Mouse (Mus musculus) central nervous system, embryonic 11.5 days (tissue): ENCODE data around the gene Krt6a. TPM values are rescaled to one million over a fixed set of nuclear protein-coding genes. Genes with fewer than 3 reads are reported as not detected.

Experiments used
- polyA plus RNA-seq: library from polyadenylated mRNA; depleted of rRNA; stranded (reverse); fragments of >200 nt; gene quantifications from 2 replicates; pipeline ENCODE4 v1.2.3, GENCODE M21; 2012; rRNA removed

Krt6a gene
- 0.04 and 0.05 TPM in 2 replicates for polyA plus RNA-seq

DNA sequence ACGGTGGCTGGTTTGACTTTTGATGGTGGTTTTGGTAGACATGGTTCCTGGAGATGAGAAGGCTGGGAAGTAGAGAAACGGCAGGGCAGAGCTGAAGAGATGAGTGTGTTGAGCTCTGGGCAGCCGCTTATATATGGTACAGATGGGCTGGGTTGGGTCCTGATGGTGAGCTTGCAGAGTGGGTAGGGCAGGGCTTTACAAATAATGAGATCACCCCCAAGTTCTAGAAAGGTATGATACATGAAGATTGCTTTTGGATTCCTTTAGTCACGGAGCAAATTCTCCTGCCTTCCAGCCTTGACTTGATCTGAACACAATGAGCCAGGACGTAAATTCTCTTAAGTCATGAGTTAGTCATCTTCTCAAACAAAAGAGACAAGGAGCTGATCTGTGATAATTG is at the start of gene Krt6a:
Krt6a (minus strand) TSS at position 101 of the 400 bp plus-strand sequence.

DNA sequence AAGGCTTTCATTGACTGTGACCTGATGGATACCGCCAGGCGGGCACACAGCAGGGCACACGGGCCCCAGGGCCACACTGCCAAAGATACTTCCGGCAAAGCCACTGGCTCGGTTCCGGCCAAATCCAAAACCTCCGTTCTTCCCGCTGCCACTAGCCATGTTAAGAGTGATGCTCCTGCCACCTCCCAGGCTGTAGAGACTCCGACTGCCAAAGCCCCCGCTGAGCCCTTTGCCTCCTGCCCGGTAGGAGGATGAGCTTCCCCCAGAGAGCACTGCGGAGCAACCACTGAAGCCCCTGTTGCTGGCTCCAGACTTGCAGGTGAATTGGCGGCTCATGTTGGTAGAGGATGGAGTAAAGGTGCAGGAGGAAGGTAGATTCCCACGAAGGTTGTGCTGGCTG is 48.6 kb upstream of the Krt6a start, which contains the start of gene Krt71:
Krt71 (minus strand) TSS at position 399 of the 400 bp plus-strand sequence.

GRCm38 (mm10) chr15:101712720-101713119 is 18.6 kb upstream of the Krt6a start, which contains the start of gene Krt5:
Gene Krt5, minus strand, starts transcription at chr15:101712898.

DNA sequence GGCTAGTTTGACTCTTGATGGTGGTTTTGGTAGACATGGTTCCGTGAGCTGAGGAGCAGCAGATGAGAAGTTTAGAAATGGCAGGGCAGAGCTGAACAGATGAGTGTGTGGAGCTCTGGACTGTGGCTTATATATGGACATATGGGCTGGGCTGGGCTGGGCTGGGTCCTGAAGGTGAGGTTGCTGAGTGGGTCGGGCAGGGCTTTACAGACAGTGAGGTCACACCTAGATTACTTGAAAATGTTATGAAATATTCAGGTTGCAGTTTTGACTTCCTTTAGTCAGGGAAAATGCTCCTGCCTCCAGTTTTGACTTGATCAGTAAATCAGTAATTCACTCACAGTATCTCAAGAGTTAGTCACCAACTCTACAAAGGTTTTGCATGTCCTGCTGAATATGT is 13.9 kb downstream of the Krt6a start, which contains the start of gene Krt6b:
Krt6b (minus strand) TSS at position 101 of the 400 bp plus-strand sequence.

DNA sequence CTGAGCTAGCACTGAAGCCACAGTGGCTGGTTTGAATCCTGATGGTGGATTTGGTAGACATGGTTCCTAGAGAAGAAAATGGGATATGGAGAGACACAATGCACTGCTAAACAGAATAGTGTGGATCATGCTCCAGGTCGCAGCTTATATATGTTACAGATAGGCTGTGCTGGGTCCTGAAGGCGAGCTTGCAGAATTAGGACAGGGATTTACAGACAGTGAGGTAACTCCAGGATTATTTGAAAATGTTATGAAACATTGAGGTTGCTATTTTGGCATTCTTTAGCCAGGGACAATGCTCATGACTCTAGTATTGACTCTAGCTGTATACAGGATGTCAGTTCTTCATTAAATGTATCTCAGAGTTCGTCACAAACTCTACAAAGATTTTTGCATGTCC is 46.8 kb downstream of the Krt6a start, which contains the start of gene Gm5478:
Gm5478 (minus strand) TSS at position 101 of the 400 bp plus-strand sequence.

Other genes with a start within 250 kb of the Krt6a start
- not detected in 2 replicates for gene Krt88, start 246.6 kb downstream of the Krt6a start, polyA plus RNA-seq
- gene Krt81, start 230.6 kb downstream of the Krt6a start, polyA plus RNA-seq = not detected in 2 replicates
- gene Krt86, start 220.8 kb downstream of the Krt6a start, polyA plus RNA-seq = not detected in 2 replicates
- gene Krt83, start 202.8 kb downstream of the Krt6a start, polyA plus RNA-seq = not detected in 2 replicates
- gene Gm49425, start 177.0 kb downstream of the Krt6a start, polyA plus RNA-seq = not detected in 2 replicates
- not detected in 2 replicates for gene Krt84, start 161.5 kb downstream of the Krt6a start, polyA plus RNA-seq
- gene Krt82, start 143.6 kb downstream of the Krt6a start, polyA plus RNA-seq = not detected in 2 replicates
- 0.23 and 0.34 TPM in 2 replicates for gene Krt90, start 131.4 kb downstream of the Krt6a start, polyA plus RNA-seq
- gene Krt75, start 120.4 kb downstream of the Krt6a start, polyA plus RNA-seq = 0.07 TPM in 1 of 2 replicates, not detected in the other
- not detected in 2 replicates for gene Gm5414, start 66.1 kb downstream of the Krt6a start, polyA plus RNA-seq
- not detected in 2 replicates for gene Gm5478, start 46.9 kb downstream of the Krt6a start, polyA plus RNA-seq
- not detected in 2 replicates for gene Krt6b, start 14.0 kb downstream of the Krt6a start, polyA plus RNA-seq
- 3.2 and 10.1 TPM in 2 replicates for gene Krt5, start 18.6 kb upstream of the Krt6a start, polyA plus RNA-seq
- gene Krt71, start 48.8 kb upstream of the Krt6a start, polyA plus RNA-seq = not detected in 2 replicates
- not detected in 2 replicates for gene Krt72, start 92.2 kb upstream of the Krt6a start, polyA plus RNA-seq
- 0.09 and 0.19 TPM in 2 replicates for gene Krt73, start 108.0 kb upstream of the Krt6a start, polyA plus RNA-seq
- 0.01 and 0.04 TPM in 2 replicates for gene Krt2, start 123.9 kb upstream of the Krt6a start, polyA plus RNA-seq
- gene Krt1, start 156.5 kb upstream of the Krt6a start, polyA plus RNA-seq = 1.5 and 1.8 TPM in 2 replicates
- gene Krt77, start 175.4 kb upstream of the Krt6a start, polyA plus RNA-seq = not detected in 2 replicates
- gene Krt76, start 198.6 kb upstream of the Krt6a start, polyA plus RNA-seq = 0.02 TPM in 1 of 2 replicates, not detected in the other
- not detected in 2 replicates for gene Krt4, start 230.4 kb upstream of the Krt6a start, polyA plus RNA-seq
- 0.05 and 0.12 TPM in 2 replicates for gene Krt79, start 246.0 kb upstream of the Krt6a start, polyA plus RNA-seq